9 mouse cellular contexts compared by ENCODE assay signal in genomic region chr2:146835241-146835990, GRCm38 (mm10). TPM values are rescaled to one million over a fixed set of nuclear protein-coding genes. Genes with fewer than 3 reads are reported as not detected.
DNase-seq lines count a peak whose midpoint lies in the region; ATAC-seq and TF ChIP-seq lines count a peak whose summit lies in the region.
"Had no signal": no experiment of that assay in that cellular context is flagged by ENCODE, and none has a peak within 500 bp of the region (broad histone marks: within the 10 kb centered on the region; RNA-seq: fewer than 3 reads in every experiment).

No protein-coding gene starts in this region.

- peaks cover 87% of the 10 kb centered on the region for H3K27me3 ChIP-seq in embryonic facial prominence, embryonic 12.5 days
- H3K27me3 ChIP-seq in intestine, embryonic 15.5 days (replicated peaks): peaks cover 83% of the 10 kb centered on the region
- peaks cover 67% of the 10 kb centered on the region for H3K27me3 ChIP-seq in neural tube, embryonic 15.5 days (replicated peaks)

- H3K36me3 ChIP-seq in embryonic facial prominence, embryonic 12.5 days: no peaks in the 10 kb centered on the region
- no peaks in the 10 kb centered on the region for H3K36me3 ChIP-seq in intestine, embryonic 15.5 days
- H3K36me3 ChIP-seq in neural tube, embryonic 15.5 days: no peaks in the 10 kb centered on the region

- no peak overlapping the region for H3K9ac ChIP-seq in embryonic facial prominence, embryonic 12.5 days
- no peak overlapping the region for H3K9ac ChIP-seq in intestine, embryonic 15.5 days
- no peak overlapping the region for H3K9ac ChIP-seq in neural tube, embryonic 15.5 days (replicated peaks)

- peak overlapping the region; percentile 80 for H3K27ac ChIP-seq in layer of hippocampus, adult 2 months
- no peak overlapping the region for H3K27ac ChIP-seq in embryonic facial prominence, embryonic 12.5 days
- no peak overlapping the region for H3K27ac ChIP-seq in intestine, embryonic 15.5 days
- peak overlapping the region; percentile 74 for H3K27ac ChIP-seq in neural tube, embryonic 15.5 days (replicated peaks)

- TF ChIP-seq CTCF in layer of hippocampus, adult 2 months (conservative IDR thresholded peaks at IDR 0.05): no peak

- no peak for DNase-seq in layer of hippocampus, adult 2 months (ENCODE audit: low spot score in 2 of 2)
- DNase-seq in layer of hippocampus, postnatal 25 days (ENCODE audit: extremely low spot score in 1 of 2, low spot score in 1 of 2): no peak
- no peak for DNase-seq in left cerebral cortex, adult 8-10 months (ENCODE audit: low spot score in 2 of 2)
- no peak for DNase-seq in gastrocnemius, adult 18-20 months (ENCODE audit: low spot score)
- no peak for DNase-seq in thymus, postnatal 4 days
- DNase-seq: liver had no signal

- ATAC-seq in embryonic facial prominence, embryonic 12.5 days (ENCODE audit: insufficient number of reproducible peaks, insufficient read depth, low FRiP score, low TSS enrichment): peak; percentile 25; the same call in 1 of the 2 replicates
- ATAC-seq in intestine, embryonic 15.5 days: peak; percentile 43; the same call in 1 of the 2 replicates
- peak; percentile 23 for ATAC-seq in neural tube, embryonic 15.5 days (ENCODE audit: low FRiP score)

- H3K4me3 ChIP-seq in layer of hippocampus, adult 2 months: peak overlapping the region; percentile 53
- H3K4me3 ChIP-seq in embryonic facial prominence, embryonic 12.5 days: peak overlapping the region; percentile 15; the same call in 1 of the 2 replicates
- peak overlapping the region; percentile 11; the same call in 1 of the 2 replicates for H3K4me3 ChIP-seq in intestine, embryonic 15.5 days (replicated peaks)
- peak overlapping the region; percentile 22 for H3K4me3 ChIP-seq in neural tube, embryonic 15.5 days (replicated peaks)

- peak overlapping the region; percentile 19 for H3K4me2 ChIP-seq in embryonic facial prominence, embryonic 12.5 days (replicated peaks)
- H3K4me2 ChIP-seq in intestine, embryonic 15.5 days (replicated peaks): peak overlapping the region; percentile 39; the same call in 1 of the 2 replicates
- H3K4me2 ChIP-seq in neural tube, embryonic 15.5 days: peak overlapping the region; percentile 48

- H3K4me1 ChIP-seq in embryonic facial prominence, embryonic 12.5 days: peaks cover 15% of the 10 kb centered on the region
- H3K4me1 ChIP-seq in intestine, embryonic 15.5 days (replicated peaks): peaks cover 10% of the 10 kb centered on the region
- peaks cover 42% of the 10 kb centered on the region for H3K4me1 ChIP-seq in neural tube, embryonic 15.5 days

- H3K9me3 ChIP-seq in embryonic facial prominence, embryonic 12.5 days: no peaks in the 10 kb centered on the region
- H3K9me3 ChIP-seq in intestine, embryonic 15.5 days: no peaks in the 10 kb centered on the region
- no peaks in the 10 kb centered on the region for H3K9me3 ChIP-seq in neural tube, embryonic 15.5 days (replicated peaks)

- 2% methylated on average over 20 of the region's 20 CpGs for WGBS in embryonic facial prominence, embryonic 12.5 days
- WGBS in intestine, embryonic 15.5 days: 1% methylated on average over 20 of the region's 20 CpGs
- WGBS in neural tube, embryonic 15.5 days: 6% methylated on average over 20 of the region's 20 CpGs

RNA-seq across cellular contexts. Expression of gene Kiz, which starts 20.2 kb away (rescaled TPM):
- 10 to 100 TPM; 20.6 to 20.9 TPM for total RNA-seq in layer of hippocampus, adult 2 months (2021)
- total RNA-seq in layer of hippocampus, postnatal 25 days (2021): 10 to 100 TPM; 22.0 to 24.4 TPM
- polyA plus RNA-seq in embryonic facial prominence, embryonic 12.5 days (2016; fragmentation: Nextera tagmentation; extraction: Ambion mirVana): 27.1 and 29.8 TPM in 2 replicates
- polyA plus RNA-seq in intestine, embryonic 15.5 days (2015; fragmentation: Nextera tagmentation; extraction: Ambion mirVana): 22.2 and 24.2 TPM in 2 replicates
- 25.3 and 28.2 TPM in 2 replicates for polyA plus RNA-seq in neural tube, embryonic 15.5 days (2015; fragmentation: Nextera tagmentation; extraction: Ambion mirVana)
- 10 to 100 TPM; 24.2 to 26.9 (median 25.5) TPM for total RNA-seq in left cerebral cortex, adult 8-10 months (2022)
- 10 to 100 TPM; 57.5 to 59.5 TPM for total RNA-seq in gastrocnemius, adult 18-20 months (2021)

Comparison
In these comparisons a context has a peak if more than half of its experiments do, and no peak if none do; other contexts are left out.
1. H3K27ac ChIP-seq: peak in layer of hippocampus, adult 2 months (single experiment) and neural tube, embryonic 15.5 days (single experiment); none in embryonic facial prominence, embryonic 12.5 days (single experiment) and intestine, embryonic 15.5 days (single experiment).
2. Peak in every context shown above with its lines, with median percentiles within 50 percentile points of each other: H3K4me3 ChIP-seq, ATAC-seq and H3K4me2 ChIP-seq.